Mouse (Mus musculus): ENCODE data around the gene Rpl5.
"Not testable (repeated sequence)": the region's sequence is repeated elsewhere in the genome, so short reads cannot be mapped to it uniquely, and the experiment has no call there.

Rpl5 gene

GRCm38 (mm10) chr5:107901014-107901615 is 813 bp downstream of the Rpl5 start:
- no peak for DNase-seq (ENCODE audit: low spot score)

GRCm38 (mm10) chr5:107904325-107904724 is 4.0 kb downstream of the Rpl5 start:
- no peak for DNase-seq (ENCODE audit: low spot score)

GRCm38 (mm10) chr5:107908514-107909110 is 8.3 kb downstream of the Rpl5 start:
- no peak for DNase-seq (ENCODE audit: low spot score)

- no peak for DNase-seq (ENCODE audit: low spot score)
Observed at GRCm38 (mm10) chr5:107909668-107910067, 9.4 kb downstream of the Rpl5 start.

GRCm38 (mm10) chr5:107910084-107910616 is 9.8 kb downstream of the Rpl5 start:
- no peak for DNase-seq (ENCODE audit: low spot score)

- DNase-seq (ENCODE audit: low spot score), result no peak
Observed at GRCm38 (mm10) chr5:107911012-107911411, 10.7 kb downstream of the Rpl5 start.

GRCm38 (mm10) chr5:107915280-107915679 is 15.0 kb downstream of the Rpl5 start:
- DNase-seq (ENCODE audit: low spot score), result no peak

GRCm38 (mm10) chr5:107921400-107922252 is 21.3 kb downstream of the Rpl5 start:
- DNase-seq (ENCODE audit: low spot score), result peak; percentile 49

GRCm38 (mm10) chr5:107922836-107923235 is 22.5 kb downstream of the Rpl5 start:
- DNase-seq (ENCODE audit: low spot score), result no peak

GRCm38 (mm10) chr5:107924564-107924963 is 24.3 kb downstream of the Rpl5 start:
- DNase-seq (ENCODE audit: low spot score), result no peak

- no peak for DNase-seq (ENCODE audit: low spot score)
Observed at GRCm38 (mm10) chr5:107926550-107927249, 26.4 kb downstream of the Rpl5 start.

- no peak for DNase-seq (ENCODE audit: low spot score)
Observed at GRCm38 (mm10) chr5:107932556-107932955, 32.3 kb downstream of the Rpl5 start.

GRCm38 (mm10) chr5:107933202-107933974 is 33.1 kb downstream of the Rpl5 start:
- DNase-seq (ENCODE audit: low spot score), result no peak

- no peak for DNase-seq (ENCODE audit: low spot score)
Observed at GRCm38 (mm10) chr5:107934770-107935543, 34.7 kb downstream of the Rpl5 start.

GRCm38 (mm10) chr5:107936625-107937389 is 36.5 kb downstream of the Rpl5 start:
- no peak for DNase-seq (ENCODE audit: low spot score)

- not testable (repeated sequence) for DNase-seq (ENCODE audit: low spot score)
Observed at GRCm38 (mm10) chr5:107938483-107938882, 38.2 kb downstream of the Rpl5 start.

GRCm38 (mm10) chr5:107938886-107939285 is 38.6 kb downstream of the Rpl5 start:
- no peak for DNase-seq (ENCODE audit: low spot score)

- no peak for DNase-seq (ENCODE audit: low spot score)
Observed at GRCm38 (mm10) chr5:107939701-107940100, 39.4 kb downstream of the Rpl5 start.

GRCm38 (mm10) chr5:107941222-107941621 is 40.9 kb downstream of the Rpl5 start:
- DNase-seq (ENCODE audit: low spot score), result no peak

- DNase-seq (ENCODE audit: low spot score), result no peak
Observed at GRCm38 (mm10) chr5:107942941-107943340, 42.6 kb downstream of the Rpl5 start.

Data from ovary, postnatal 14 days (tissue).